Mouse (Mus musculus) bone marrow macrophage, adult 2 months (primary cell): ENCODE results near the gene Rapgef6.

Source experiments
- CTCF ChIP-seq: IDR thresholded peaks from 2 replicates; pipeline ENCODE4 v1.5.1; 2012; ENCODE audit warnings: low read depth, mild to moderate bottlenecking, low read length, moderate library complexity
- POLR2A ChIP-seq: IDR thresholded peaks from 2 replicates; pipeline ENCODE4 v1.6.1; 2012; ENCODE audit warnings: mild to moderate bottlenecking, low read depth, low read length, borderline replicate concordance

DNA sequence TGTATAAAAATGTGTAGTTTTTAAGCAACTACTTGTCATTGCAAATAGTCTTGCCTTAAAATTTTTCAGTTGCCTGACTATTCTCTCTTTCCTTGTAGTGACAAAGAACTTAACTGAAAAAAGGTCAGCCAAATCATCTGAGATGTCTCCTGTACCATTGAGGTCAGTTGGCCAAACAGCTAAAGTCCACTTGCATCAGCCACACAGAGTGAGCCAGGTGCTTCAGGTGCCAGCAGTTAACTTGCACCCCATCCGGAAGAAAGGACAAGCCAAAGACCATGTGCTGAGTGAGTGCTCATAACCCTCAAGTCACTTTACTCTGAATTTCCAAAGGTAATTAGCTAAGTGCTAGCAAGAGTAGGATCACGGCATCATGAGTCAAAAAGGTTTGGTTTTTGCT is 156.5 kb downstream of the Rapgef6 start:
- no peak for TF ChIP-seq CTCF
- TF ChIP-seq POLR2A: no peak
